Mouse (Mus musculus) forebrain, postnatal 0 days (tissue): ENCODE measurements around the gene Tmem123. TPM values are rescaled to one million over a fixed set of nuclear protein-coding genes. Genes with fewer than 3 reads are reported as not detected.

Experiments used
- ATAC-seq: fragments of 200-750 bp; cut with Nextera tagmentation; 2 replicates; pipeline ENCODE4 v1.8.0; 2017; ENCODE audit warnings: mild to moderate bottlenecking, moderate library complexity
- DNase-seq: peaks from one replicate; pipeline ENCODE4 v3.0.0-alpha.2; 2015
- H3K27ac ChIP-seq: fragments of 300-500 bp; sonication (generic); 2 replicates; pipeline ENCODE4 v1.5.1; 2014; ENCODE audit warnings: low read depth, mild to moderate bottlenecking, antibody characterized with exemption, low read length, moderate library complexity, mixed read lengths
- H3K27me3 ChIP-seq: fragments of 300-500 bp; sonication (generic); 2 replicates; pipeline ENCODE4 v1.6.1; 2014; ENCODE audit warnings: mild to moderate bottlenecking, low read length, mixed read lengths; ENCODE audit not compliant: insufficient read depth
- H3K36me3 ChIP-seq: fragments of 300-500 bp; sonication (generic); 2 replicates; pipeline ENCODE4 v1.6.1; 2014; ENCODE audit warnings: mild to moderate bottlenecking, moderate library complexity; ENCODE audit not compliant: insufficient read depth
- H3K4me1 ChIP-seq: fragments of 300-500 bp; sonication (generic); 2 replicates; pipeline ENCODE4 v1.6.1; 2014; ENCODE audit warnings: antibody characterized with exemption; ENCODE audit not compliant: insufficient read depth
- H3K4me2 ChIP-seq: fragments of 300-500 bp; sonication (generic); 2 replicates; pipeline ENCODE4 v1.6.1; 2014; ENCODE audit warnings: low read depth, mild to moderate bottlenecking, moderate library complexity
- H3K4me3 ChIP-seq: fragments of 300-500 bp; sonication (generic); 2 replicates; pipeline ENCODE4 v1.5.1; 2014; ENCODE audit warnings: low read depth, low read length, mixed read lengths
- H3K9ac ChIP-seq: fragments of 300-500 bp; sonication (generic); 2 replicates; pipeline ENCODE4 v1.6.1; 2014; ENCODE audit warnings: mild to moderate bottlenecking
- H3K9me3 ChIP-seq: fragments of 300-500 bp; sonication (generic); 2 replicates; pipeline ENCODE4 v1.6.1; 2016; ENCODE audit warnings: low read length
- CTCF ChIP-seq: sonication (generic); IDR thresholded peaks from 2 replicates; pipeline ENCODE4 v1.5.1; 2016; ENCODE audit warnings: antibody characterized with exemption, control low read depth, low read depth
- WGBS: fragments of 180-500 bp; shearing (Covaris S2); extraction: QIAGEN DNeasy Blood & Tissue Kit; methylation state at CpG from one replicate; pipeline ENCODE4 v1.1.7; 2014; 5-methylcytosine and 5-hydroxymethylcytosine counted together
- microRNA-seq, 2 experiments: library from miRNA; unstranded; fragments of <30 nt; microRNA quantifications; one replicate each; pipeline ENCODE4; 2016
- polyA plus RNA-seq: library from polyadenylated mRNA; unstranded; fragments of >200 nt; fragmentation: Nextera tagmentation; extraction: Ambion mirVana; gene quantifications from 2 replicates; pipeline ENCODE4 v1.2.1, GENCODE M21; 2015
- total RNA-seq: library from RNA; depleted of rRNA; stranded (reverse); fragments of >200 nt; gene quantifications from 2 replicates; pipeline ENCODE4 v1.2.3, GENCODE M21; 2014; rRNA removed

The Tmem123 gene
- total and polyA plus RNA-seq, 2 experiments from 2014 or later = 13.9 to 19.8 TPM

GRCm38 (mm10) chr9:7836331-7836730 is 72.5 kb downstream of the Tmem123 start:
- peak; percentile 67 for DNase-seq
- Histone ChIP-seq H3K9me3 (no peaks in the 10 kb centered on the region), H3K4me2 (peak overlapping the region; percentile 68), H3K9ac (peak overlapping the region; percentile 75), H3K27ac (peak overlapping the region; percentile 97), H3K4me3 (peak overlapping the region; percentile 74), H3K27me3 (no peaks in the 10 kb centered on the region), H3K36me3 (peaks cover 7% of the 10 kb centered on the region; the same call in 1 of the 2 replicates), H3K4me1 (peaks cover 9% of the 10 kb centered on the region; the same call in 1 of the 2 replicates)
- under 1% methylated on average over 16 of the region's 16 CpGs for WGBS
- ATAC-seq = peak; percentile 8; the same call in 1 of the 2 replicates
- no peak for TF ChIP-seq CTCF

- DNase-seq (peak; percentile 99), ATAC-seq (peak; percentile 98)
- peak within 1 kb of the TSS; percentile 97 for H3K27ac ChIP-seq
- H3K27me3 ChIP-seq = no peaks in the 10 kb centered on the region
- H3K9me3 ChIP-seq = no peaks in the 10 kb centered on the region
- no peak for TF ChIP-seq CTCF
- peak within 1 kb of the TSS; percentile 68 for H3K4me2 ChIP-seq
- H3K4me1 ChIP-seq = peaks cover 7% of the 10 kb centered on the region; the same call in 1 of the 2 replicates
- peak within 1 kb of the TSS; percentile 75 for H3K9ac ChIP-seq
- peaks cover 7% of the 10 kb centered on the region; the same call in 1 of the 2 replicates for H3K36me3 ChIP-seq
- WGBS = under 1% methylated on average over 68 of the region's 68 CpGs
- H3K4me3 ChIP-seq = peak within 1 kb of the TSS; percentile 74
Measured at GRCm38 (mm10) chr9:7836905-7837805, 73.3 kb downstream of the Tmem123 start, which contains the start of gene Birc2. TSS of gene Birc2 (minus strand) at chr9:7837064.

- Histone ChIP-seq H3K4me3 (peak overlapping the region; percentile 74), H3K4me1 (peaks cover 4% of the 10 kb centered on the region; the same call in 1 of the 2 replicates), H3K27me3 (no peaks in the 10 kb centered on the region), H3K27ac (peak overlapping the region; percentile 97), H3K9ac (peak overlapping the region; percentile 75), H3K4me2 (peak overlapping the region; percentile 68), H3K9me3 (no peaks in the 10 kb centered on the region), H3K36me3 (peaks cover 7% of the 10 kb centered on the region; the same call in 1 of the 2 replicates)
- peak; percentile 11; the same call in 1 of the 2 replicates for ATAC-seq
- 11% methylated on average over 14 of the region's 14 CpGs for WGBS
- DNase-seq = peak; percentile 46
- no peak for TF ChIP-seq CTCF
Measured at GRCm38 (mm10) chr9:7837806-7838440, 74.1 kb downstream of the Tmem123 start.

- Histone ChIP-seq H3K4me2 (no peak overlapping the region), H3K36me3 (no peaks in the 10 kb centered on the region), H3K27me3 (no peaks in the 10 kb centered on the region), H3K4me1 (no peaks in the 10 kb centered on the region), H3K27ac (no peak overlapping the region), H3K9me3 (no peaks in the 10 kb centered on the region), H3K4me3 (no peak overlapping the region), H3K9ac (no peak overlapping the region)
- 74% methylated on average over 6 of the region's 6 CpGs for WGBS
- ATAC-seq (no peak), DNase-seq (no peak)
- TF ChIP-seq CTCF = no peak
Measured at GRCm38 (mm10) chr9:7841221-7841620, 77.4 kb downstream of the Tmem123 start.

Small RNA genes within 50 kb of the gene (microRNA-seq; reads per million reads assigned to microRNA genes)
- 1.7 to 3.1 reads per million in 2 experiments for gene Mir5618

Other genes starting within 250 kb of the Tmem123 start
- 0.90 TPM in 1 of 2 replicates, not detected in the other for gene Mmp8, start 205.6 kb upstream of the Tmem123 start, total RNA-seq
- 0.10 and 0.19 TPM in 2 replicates for gene Mmp8, start 205.6 kb upstream of the Tmem123 start, polyA plus RNA-seq
- not detected in 2 replicates for gene Mmp27, start 192.6 kb upstream of the Tmem123 start, total RNA-seq
- gene Mmp27, start 192.6 kb upstream of the Tmem123 start, polyA plus RNA-seq = not detected in 2 replicates
- not detected in 2 replicates for gene Mmp20, start 135.8 kb upstream of the Tmem123 start, total RNA-seq
- gene Mmp20, start 135.8 kb upstream of the Tmem123 start, polyA plus RNA-seq = not detected in 2 replicates
- gene Mmp7, start 72.0 kb upstream of the Tmem123 start, total RNA-seq = not detected in 2 replicates
- not detected in 2 replicates for gene Mmp7, start 72.0 kb upstream of the Tmem123 start, polyA plus RNA-seq
- gene Birc2, start 73.0 kb downstream of the Tmem123 start, total RNA-seq = 53.0 and 54.2 TPM in 2 replicates
- gene Birc2, start 73.0 kb downstream of the Tmem123 start, polyA plus RNA-seq = 23.8 and 28.8 TPM in 2 replicates
- 2.5 and 3.6 TPM in 2 replicates for gene Birc3, start 109.1 kb downstream of the Tmem123 start, total RNA-seq
- gene Birc3, start 109.1 kb downstream of the Tmem123 start, polyA plus RNA-seq = 0.62 and 0.90 TPM in 2 replicates
- 10.7 and 14.5 TPM in 2 replicates for gene Yap1, start 240.6 kb downstream of the Tmem123 start, total RNA-seq
- gene Yap1, start 240.6 kb downstream of the Tmem123 start, polyA plus RNA-seq = 4.0 and 4.7 TPM in 2 replicates